Mouse (Mus musculus): Measurements from ENCODE around the gene Rnf220.

Rnf220 gene

GRCm38 (mm10) chr4:117379803-117380557 lies 116.9 kb downstream of the Rnf220 start:
- no peak for DNase-seq (ENCODE audit: low spot score)

GRCm38 (mm10) chr4:117374078-117374540 lies 122.7 kb downstream of the Rnf220 start:
- DNase-seq (ENCODE audit: low spot score): no peak

GRCm38 (mm10) chr4:117373324-117374077 lies 123.4 kb downstream of the Rnf220 start:
- DNase-seq (ENCODE audit: low spot score): no peak

- no peak for DNase-seq (ENCODE audit: low spot score)
Measured at GRCm38 (mm10) chr4:117371896-117372295, 125.0 kb downstream of the Rnf220 start.

- DNase-seq (ENCODE audit: low spot score): no peak
Measured at GRCm38 (mm10) chr4:117370354-117370753, 126.5 kb downstream of the Rnf220 start.

GRCm38 (mm10) chr4:117369571-117369970 lies 127.3 kb downstream of the Rnf220 start:
- no peak for DNase-seq (ENCODE audit: low spot score)

- no peak for DNase-seq (ENCODE audit: low spot score)
Measured at GRCm38 (mm10) chr4:117367365-117367764, 129.5 kb downstream of the Rnf220 start.

GRCm38 (mm10) chr4:117362085-117362484 lies 134.8 kb downstream of the Rnf220 start:
- DNase-seq (ENCODE audit: low spot score): no peak

- no peak for DNase-seq (ENCODE audit: low spot score)
Measured at GRCm38 (mm10) chr4:117361558-117361873, 135.3 kb downstream of the Rnf220 start.

GRCm38 (mm10) chr4:117360713-117361557 lies 135.9 kb downstream of the Rnf220 start:
- DNase-seq (ENCODE audit: low spot score): no peak

GRCm38 (mm10) chr4:117359803-117360382 lies 137.0 kb downstream of the Rnf220 start:
- DNase-seq (ENCODE audit: low spot score): no peak

GRCm38 (mm10) chr4:117357917-117358316 lies 138.9 kb downstream of the Rnf220 start:
- DNase-seq (ENCODE audit: low spot score): no peak

- DNase-seq (ENCODE audit: low spot score): no peak
Measured at GRCm38 (mm10) chr4:117357104-117357503, 139.7 kb downstream of the Rnf220 start.

- DNase-seq (ENCODE audit: low spot score): no peak
Measured at GRCm38 (mm10) chr4:117356223-117356622, 140.6 kb downstream of the Rnf220 start.

GRCm38 (mm10) chr4:117354651-117355050 lies 142.2 kb downstream of the Rnf220 start:
- no peak for DNase-seq (ENCODE audit: low spot score)

GRCm38 (mm10) chr4:117352957-117353356 lies 143.9 kb downstream of the Rnf220 start:
- no peak for DNase-seq (ENCODE audit: low spot score)

- DNase-seq (ENCODE audit: low spot score): no peak
Measured at GRCm38 (mm10) chr4:117352071-117352470, 144.8 kb downstream of the Rnf220 start.

GRCm38 (mm10) chr4:117350139-117350693 lies 146.6 kb downstream of the Rnf220 start:
- DNase-seq (ENCODE audit: low spot score): no peak

- DNase-seq (ENCODE audit: low spot score): no peak
Measured at GRCm38 (mm10) chr4:117349327-117349726, 147.5 kb downstream of the Rnf220 start.

GRCm38 (mm10) chr4:117346025-117346424 lies 150.8 kb downstream of the Rnf220 start:
- DNase-seq (ENCODE audit: low spot score): peak; percentile 41

- DNase-seq (ENCODE audit: low spot score): no peak
Measured at GRCm38 (mm10) chr4:117343385-117343784, 153.5 kb downstream of the Rnf220 start.

GRCm38 (mm10) chr4:117342751-117343150 lies 154.1 kb downstream of the Rnf220 start:
- no peak for DNase-seq (ENCODE audit: low spot score)
